Mouse (Mus musculus) heart, postnatal 0 days (tissue): Measurements from ENCODE around the gene Ptpn13. TPM values are rescaled to one million over a fixed set of nuclear protein-coding genes. Genes with fewer than 3 reads are reported as not detected.

ENCODE experiments used
- ATAC-seq: fragments of 200-750 bp; cut with Nextera tagmentation; 2 replicates; pipeline ENCODE4 v1.8.0; 2017; ENCODE audit warnings: low read depth, moderate number of reproducible peaks, moderate library complexity; ENCODE audit not compliant: insufficient read depth
- DNase-seq: peaks from one replicate; pipeline ENCODE4 v3.0.0-alpha.2; 2016; ENCODE audit warnings: low spot score
- H3K27ac ChIP-seq: fragments of 300-500 bp; sonication (generic); 2 replicates; pipeline ENCODE4 v1.5.1; 2014; ENCODE audit warnings: low read depth, mild to moderate bottlenecking
- H3K27me3 ChIP-seq: fragments of 300-500 bp; sonication (generic); 2 replicates; pipeline ENCODE4 v1.6.1; 2014; ENCODE audit warnings: low read length, mixed read lengths; ENCODE audit not compliant: control insufficient read depth, insufficient read depth
- H3K36me3 ChIP-seq: fragments of 300-500 bp; sonication (generic); replicated peaks from 2 replicates; pipeline ENCODE4 v1.6.1; 2014; ENCODE audit warnings: low read length, mixed read lengths; ENCODE audit not compliant: control insufficient read depth, insufficient read depth
- H3K4me1 ChIP-seq: fragments of 300-500 bp; sonication (generic); 2 replicates; pipeline ENCODE4 v1.6.1; 2014; ENCODE audit warnings: antibody characterized with exemption; ENCODE audit not compliant: control insufficient read depth, insufficient read depth
- H3K4me2 ChIP-seq: fragments of 300-500 bp; sonication (generic); 2 replicates; pipeline ENCODE4 v1.6.1; 2014; ENCODE audit warnings: low read depth, mild to moderate bottlenecking, low read length, moderate library complexity
- H3K4me3 ChIP-seq: fragments of 300-500 bp; sonication (generic); 2 replicates; pipeline ENCODE4 v1.5.1; 2014; ENCODE audit warnings: low read depth, low read length
- H3K9ac ChIP-seq: fragments of 300-500 bp; sonication (generic); replicated peaks from 2 replicates; pipeline ENCODE4 v1.6.1; 2014; ENCODE audit warnings: low read depth, low read length, mixed read lengths
- H3K9me3 ChIP-seq: fragments of 300-500 bp; sonication (generic); replicated peaks from 2 replicates; pipeline ENCODE4 v1.6.1; 2016; ENCODE audit warnings: low read length; ENCODE audit not compliant: control insufficient read depth
- CTCF ChIP-seq: IDR thresholded peaks from 2 replicates; pipeline ENCODE4 v1.5.1; 2016; ENCODE audit warnings: antibody characterized with exemption, control low read depth, low read depth
- EP300 ChIP-seq: IDR thresholded peaks from 2 replicates; pipeline ENCODE4 v1.6.1; 2016; ENCODE audit warnings: antibody characterized with exemption, low read depth
- WGBS: fragments of 180-500 bp; shearing (Covaris S2); extraction: QIAGEN DNeasy Blood & Tissue Kit; methylation state at CpG from one replicate; pipeline ENCODE4 v1.1.7; 2014; 5-methylcytosine and 5-hydroxymethylcytosine counted together
- polyA plus RNA-seq: library from polyadenylated mRNA; unstranded; fragments of >200 nt; fragmentation: Nextera tagmentation; extraction: Ambion mirVana; gene quantifications from 2 replicates; pipeline ENCODE4 v1.2.1, GENCODE M21; 2015
- total RNA-seq: library from RNA; depleted of rRNA; stranded (reverse); fragments of >200 nt; gene quantifications from 2 replicates; pipeline ENCODE4 v1.2.3, GENCODE M21; 2014; ENCODE audit warnings: low replicate concordance

The Ptpn13 gene
- total and polyA plus RNA-seq, 2 experiments from 2014 or later, result 2.3 to 14.3 TPM

GRCm38 (mm10) chr5:103614356-103614755, 189.4 kb downstream of the Ptpn13 start:
- no peak for ATAC-seq
- no peak overlapping the region for H3K4me3 ChIP-seq
- no peaks in the 10 kb centered on the region; the same call in 1 of the 2 replicates for H3K36me3 ChIP-seq
- H3K27ac ChIP-seq, result no peak overlapping the region
- TF ChIP-seq CTCF (no peak), EP300 (no peak)
- 80% methylated on average over 7 of the region's 7 CpGs for WGBS
- DNase-seq, result no peak
- no peaks in the 10 kb centered on the region for H3K4me1 ChIP-seq
- no peaks in the 10 kb centered on the region for H3K27me3 ChIP-seq
- no peak overlapping the region for H3K4me2 ChIP-seq
- no peak overlapping the region for H3K9ac ChIP-seq
- no peaks in the 10 kb centered on the region for H3K9me3 ChIP-seq

- ATAC-seq (no peak), DNase-seq (no peak)
- WGBS, result 81% methylated on average over 9 of the region's 9 CpGs
- no peak for TF ChIP-seq CTCF
- no peak for TF ChIP-seq EP300
- Histone ChIP-seq H3K4me3 (no peak overlapping the region), H3K36me3 (no peaks in the 10 kb centered on the region; the same call in 1 of the 2 replicates), H3K27ac (no peak overlapping the region), H3K9me3 (no peaks in the 10 kb centered on the region), H3K4me2 (no peak overlapping the region), H3K9ac (no peak overlapping the region), H3K27me3 (no peaks in the 10 kb centered on the region), H3K4me1 (peaks cover 13% of the 10 kb centered on the region; the same call in 1 of the 2 replicates)
Observed at GRCm38 (mm10) chr5:103617191-103617590, 192.2 kb downstream of the Ptpn13 start.

GRCm38 (mm10) chr5:103620301-103620973, 195.4 kb downstream of the Ptpn13 start:
- ATAC-seq, result peak; percentile 82
- Histone ChIP-seq H3K9me3 (no peaks in the 10 kb centered on the region), H3K4me1 (peaks cover 15% of the 10 kb centered on the region; the same call in 1 of the 2 replicates), H3K36me3 (no peaks in the 10 kb centered on the region; the same call in 1 of the 2 replicates), H3K27me3 (no peaks in the 10 kb centered on the region), H3K4me3 (no peak overlapping the region), H3K9ac (no peak overlapping the region), H3K27ac (peak overlapping the region; percentile 81), H3K4me2 (no peak overlapping the region)
- TF ChIP-seq CTCF (no peak), EP300 (no peak; the same call in 1 of the 2 replicates)
- WGBS, result 22% methylated on average over 12 of the region's 12 CpGs
- DNase-seq, result peak; percentile 73

- Histone ChIP-seq H3K27ac (peak overlapping the region; percentile 17; the same call in 1 of the 2 replicates), H3K9ac (no peak overlapping the region), H3K27me3 (no peaks in the 10 kb centered on the region), H3K4me2 (no peak overlapping the region), H3K4me3 (no peak overlapping the region), H3K36me3 (no peaks in the 10 kb centered on the region; the same call in 1 of the 2 replicates), H3K9me3 (no peaks in the 10 kb centered on the region), H3K4me1 (peaks cover 15% of the 10 kb centered on the region; the same call in 1 of the 2 replicates)
- TF ChIP-seq CTCF, result no peak
- TF ChIP-seq EP300, result no peak
- ATAC-seq, result no peak
- WGBS, result 62% methylated on average over 5 of the region's 5 CpGs
- no peak for DNase-seq
Observed at GRCm38 (mm10) chr5:103622321-103622720, 197.3 kb downstream of the Ptpn13 start.

GRCm38 (mm10) chr5:103624831-103625230, 199.8 kb downstream of the Ptpn13 start:
- Histone ChIP-seq H3K27ac (no peak overlapping the region), H3K36me3 (no peaks in the 10 kb centered on the region), H3K9me3 (no peaks in the 10 kb centered on the region), H3K4me3 (no peak overlapping the region), H3K4me1 (peaks cover 31% of the 10 kb centered on the region), H3K27me3 (no peaks in the 10 kb centered on the region), H3K4me2 (no peak overlapping the region), H3K9ac (no peak overlapping the region)
- DNase-seq, result no peak
- TF ChIP-seq EP300 (no peak), CTCF (no peak)
- no peak for ATAC-seq
- 75% methylated on average over 5 of the region's 5 CpGs for WGBS
